Mouse (Mus musculus) small intestine, adult 2 months (tissue): ENCODE results near the gene Gm4779. TPM values are rescaled to one million over a fixed set of nuclear protein-coding genes. Genes with fewer than 3 reads are reported as not detected.

Source experiments
- H3K27ac ChIP-seq: fragments of 200-500 bp; 2 replicates; pipeline ENCODE4 v1.5.1; 2012; ENCODE audit warnings: low read depth, low read length, control low read depth, inconsistent platforms; ENCODE audit not compliant: insufficient read depth
- H3K27me3 ChIP-seq: fragments of 200-500 bp; 2 replicates; pipeline ENCODE4 v1.6.1; 2012; ENCODE audit warnings: mild to moderate bottlenecking, moderate library complexity, low read length, inconsistent platforms; ENCODE audit not compliant: control insufficient read depth, insufficient read depth
- H3K36me3 ChIP-seq: fragments of 200-500 bp; 2 replicates; pipeline ENCODE4 v1.6.1; 2012; ENCODE audit warnings: mild to moderate bottlenecking, low read length, control low read depth, inconsistent platforms; ENCODE audit not compliant: control insufficient read depth, insufficient read depth
- H3K4me1 ChIP-seq: fragments of 200-500 bp; 2 replicates; pipeline ENCODE4 v1.6.1; 2012; ENCODE audit warnings: low read length, inconsistent platforms, mixed read lengths; ENCODE audit not compliant: control insufficient read depth, insufficient read depth, insufficient read length
- H3K4me3 ChIP-seq: fragments of 200-500 bp; 2 replicates; pipeline ENCODE4 v1.5.1; 2012; ENCODE audit warnings: low read depth, mild to moderate bottlenecking, control low read depth, inconsistent platforms, low read length, moderate library complexity
- CTCF ChIP-seq: fragments of 200-500 bp; IDR thresholded peaks from 2 replicates; pipeline ENCODE4 v1.5.1; 2012; ENCODE audit warnings: low read depth, mild to moderate bottlenecking, control low read depth, inconsistent platforms, low read length, moderate library complexity, mixed read lengths; ENCODE audit not compliant: insufficient replicate concordance, insufficient read length; ENCODE audit errors: extremely low read depth
- POLR2A ChIP-seq: fragments of 200-500 bp; IDR thresholded peaks from 2 replicates; pipeline ENCODE4 v1.6.1; 2012; ENCODE audit warnings: low read depth, mild to moderate bottlenecking, control low read depth, inconsistent platforms, low read length, moderate library complexity
- WGBS: fragments of 180-500 bp; shearing (Covaris S2); methylation state at CpG from one replicate; pipeline ENCODE4 v1.1.7; 2018; 5-methylcytosine and 5-hydroxymethylcytosine counted together
- polyA plus RNA-seq: library from polyadenylated mRNA; depleted of rRNA; stranded (reverse); fragments of >200 nt; gene quantifications from 2 replicates; pipeline ENCODE4 v1.2.3, GENCODE M21; 2012; rRNA removed

Gene Gm4779
- polyA plus RNA-seq, 1 experiment, result not detected

GRCm38 (mm10) chrX:101740335-101741063 lies 53.7 kb downstream of the Gm4779 start:
- H3K4me1 ChIP-seq, result no peaks in the 10 kb centered on the region
- WGBS, result 50% methylated on average over 6 of the region's 6 CpGs
- H3K27me3 ChIP-seq, result no peaks in the 10 kb centered on the region
- TF ChIP-seq CTCF (no peak), POLR2A (no peak)
- no peak overlapping the region for H3K27ac ChIP-seq
- H3K36me3 ChIP-seq, result no peaks in the 10 kb centered on the region
- no peak overlapping the region for H3K4me3 ChIP-seq

Other genes with a start within 250 kb of the Gm4779 start
- 11.1 and 19.8 TPM in 2 replicates for gene Ogt, start 154.4 kb downstream of the Gm4779 start, polyA plus RNA-seq
- gene Cxcr3, start 60.2 kb downstream of the Gm4779 start, polyA plus RNA-seq, result 6.7 and 7.4 TPM in 2 replicates
- gene 8030474K03Rik, start 233 bp upstream of the Gm4779 start, polyA plus RNA-seq, result 0.13 TPM in 1 of 2 replicates, not detected in the other
- gene Nhsl2, start 55.0 kb upstream of the Gm4779 start, polyA plus RNA-seq, result 1.5 and 1.8 TPM in 2 replicates